Mouse (Mus musculus) olfactory bulb, adult 2 months (tissue): ENCODE data around the gene Actg2. TPM values are rescaled to one million over a fixed set of nuclear protein-coding genes. Genes with fewer than 3 reads are reported as not detected.
A peak's percentile ranks its signal among the peaks of the same experiment; 100 is the strongest.

ENCODE experiments used
- H3K27ac ChIP-seq: fragments of 200-500 bp; 2 replicates; pipeline ENCODE4 v1.5.1; 2012; ENCODE audit warnings: low read depth, low read length; ENCODE audit not compliant: insufficient read depth
- H3K4me1 ChIP-seq: fragments of 200-500 bp; 2 replicates; pipeline ENCODE4 v1.6.1; 2012; ENCODE audit warnings: low read length; ENCODE audit not compliant: control insufficient read depth, insufficient read depth
- H3K4me3 ChIP-seq: fragments of 200-500 bp; 2 replicates; pipeline ENCODE4 v1.5.1; 2012; ENCODE audit warnings: mild to moderate bottlenecking, low read depth, low read length, moderate library complexity; ENCODE audit not compliant: insufficient read depth
- CTCF ChIP-seq: fragments of 200-500 bp; IDR thresholded peaks from 2 replicates; pipeline ENCODE4 v1.5.1; 2012; ENCODE audit warnings: low read depth, mild to moderate bottlenecking, low read length, moderate library complexity; ENCODE audit not compliant: insufficient read depth
- POLR2A ChIP-seq: fragments of 200-500 bp; IDR thresholded peaks from 2 replicates; pipeline ENCODE4 v1.6.1; 2012; ENCODE audit warnings: mild to moderate bottlenecking, low read depth, low read length, moderate library complexity; ENCODE audit not compliant: insufficient read depth
- WGBS: fragments of 180-500 bp; shearing (Covaris S2); methylation state at CpG from one replicate; pipeline ENCODE4 v1.1.7; 2018; 5-methylcytosine and 5-hydroxymethylcytosine counted together
- polyA plus RNA-seq: library from polyadenylated mRNA; stranded (reverse); fragments of >200 nt; gene quantifications from 2 replicates; pipeline ENCODE4 v1.2.4, GENCODE M21; 2012; ENCODE audit warnings: low replicate concordance; ENCODE audit not compliant: missing spikeins, insufficient read depth, insufficient read length

Gene Actg2
- polyA plus RNA-seq, 1 experiment, result not detected

GRCm38 (mm10) chr6:83523194-83523593 lies 12.9 kb downstream of the Actg2 start:
- TF ChIP-seq POLR2A, result no peak
- TF ChIP-seq CTCF, result no peak
- WGBS, result 68% methylated on average over 6 of the region's 6 CpGs
- no peaks in the 10 kb centered on the region for H3K4me1 ChIP-seq
- no peak overlapping the region for H3K27ac ChIP-seq
- no peak overlapping the region for H3K4me3 ChIP-seq

GRCm38 (mm10) chr6:83521784-83522183 lies 14.3 kb downstream of the Actg2 start:
- 74% methylated on average over 6 of the region's 6 CpGs for WGBS
- TF ChIP-seq POLR2A (no peak), CTCF (no peak)

DNA sequence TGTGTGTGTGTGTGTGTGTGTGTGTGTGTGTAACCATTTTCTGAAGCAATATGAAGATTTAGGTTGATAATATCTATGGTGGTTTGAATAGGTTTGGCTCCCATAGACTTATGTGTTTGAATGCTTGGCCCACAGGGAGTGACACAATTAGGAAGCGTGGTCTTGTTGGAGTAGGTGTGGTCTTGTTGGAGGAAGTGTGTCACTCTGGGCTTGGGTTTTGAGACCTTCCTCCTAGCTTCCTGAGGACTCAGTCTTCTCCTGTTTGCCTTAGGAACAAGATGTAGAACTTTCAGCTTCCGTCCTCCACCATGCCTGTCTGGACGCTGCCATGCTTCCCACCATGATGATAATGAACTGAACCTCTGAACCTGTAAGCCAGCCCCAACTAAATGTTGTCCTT lies 17.4 kb downstream of the Actg2 start:
- Histone ChIP-seq H3K4me3 (no peak overlapping the region), H3K27ac (no peak overlapping the region), H3K4me1 (no peaks in the 10 kb centered on the region)
- 78% methylated on average over 3 of the region's 3 CpGs for WGBS
- no peak for TF ChIP-seq CTCF
- TF ChIP-seq POLR2A, result no peak

More at GRCm38 (mm10) chr6:83521784-83522183, 14.3 kb downstream of the Actg2 start:
- Histone ChIP-seq H3K27ac (no peak overlapping the region), H3K4me3 (no peak overlapping the region), H3K4me1 (no peaks in the 10 kb centered on the region)

DNA sequence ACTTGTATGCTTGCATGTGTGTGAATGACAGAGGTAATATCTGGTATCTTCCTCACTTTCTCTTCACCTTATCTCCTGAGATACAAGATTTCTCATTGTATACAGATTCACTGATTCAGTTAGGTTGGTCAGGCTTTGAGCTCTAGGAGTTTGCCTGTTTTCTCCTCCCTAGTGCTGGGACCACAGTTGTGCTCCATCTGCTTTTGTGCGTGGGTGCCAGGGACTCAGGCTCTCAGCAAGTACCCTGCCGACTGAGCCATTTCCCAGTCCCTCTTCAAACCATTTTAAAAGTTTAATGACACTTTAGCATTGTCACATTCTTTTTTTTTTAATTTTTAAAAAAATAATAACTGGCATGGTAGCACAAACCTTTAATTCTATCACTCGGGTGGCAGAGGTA lies 20.9 kb downstream of the Actg2 start:
- Histone ChIP-seq H3K4me3 (no peak overlapping the region), H3K4me1 (no peaks in the 10 kb centered on the region), H3K27ac (no peak overlapping the region)
- TF ChIP-seq POLR2A (no peak), CTCF (no peak)
- 62% methylated on average over 3 of the region's 3 CpGs for WGBS

- H3K4me3 ChIP-seq, result no peak overlapping the region
- no peak overlapping the region for H3K27ac ChIP-seq
- H3K4me1 ChIP-seq, result no peaks in the 10 kb centered on the region
- WGBS, result 9% methylated on average over 1 of the region's 1 CpGs
- TF ChIP-seq POLR2A, result no peak
- no peak for TF ChIP-seq CTCF
Measured at GRCm38 (mm10) chr6:83512495-83512894, 23.6 kb downstream of the Actg2 start.

DNA sequence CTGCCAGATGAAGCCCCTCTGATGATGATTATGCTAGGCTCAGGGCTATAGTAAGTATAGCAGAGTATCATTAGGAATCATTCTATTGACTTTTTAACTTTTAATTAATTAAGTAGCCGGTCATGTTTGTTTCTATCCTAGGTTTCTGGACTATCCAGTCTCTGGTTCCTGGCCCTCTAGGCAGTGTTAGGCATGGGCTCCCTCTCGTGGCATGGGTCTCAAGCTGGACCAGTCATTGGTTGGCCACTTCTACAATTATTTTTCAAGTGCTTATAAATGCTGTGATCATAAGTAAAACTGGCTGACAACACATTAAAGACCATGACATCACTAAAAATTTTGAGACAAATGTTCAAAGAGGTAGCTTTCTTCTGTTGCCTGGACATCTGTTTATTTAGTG lies 25.9 kb downstream of the Actg2 start:
- TF ChIP-seq POLR2A (no peak), CTCF (no peak)
- WGBS, result 49% methylated on average over 2 of the region's 2 CpGs
- Histone ChIP-seq H3K27ac (no peak overlapping the region), H3K4me3 (no peak overlapping the region), H3K4me1 (peaks cover under 1% of the 10 kb centered on the region; the same call in 1 of the 2 replicates)

DNA sequence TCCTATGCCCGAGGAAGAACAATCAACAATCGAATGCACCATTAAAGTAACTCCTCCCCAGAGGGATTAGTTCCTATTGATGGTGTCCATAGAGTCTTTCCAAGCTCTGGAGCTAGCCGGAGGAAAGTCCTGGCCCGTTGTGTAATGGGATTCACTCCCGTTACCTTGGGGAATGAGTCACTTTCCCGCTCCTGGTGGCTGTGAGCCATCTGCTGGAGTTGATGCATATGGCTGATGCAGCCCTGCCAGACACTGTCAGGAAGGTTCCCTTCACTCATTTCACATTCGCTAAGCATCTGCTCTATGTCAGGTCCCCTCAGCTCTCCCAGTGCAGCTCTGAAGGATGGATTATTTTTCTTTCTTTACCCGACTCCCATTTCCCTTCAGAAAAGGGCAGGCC lies 26.6 kb downstream of the Actg2 start:
- Histone ChIP-seq H3K27ac (no peak overlapping the region), H3K4me1 (peaks cover 2% of the 10 kb centered on the region; the same call in 1 of the 2 replicates), H3K4me3 (no peak overlapping the region)
- TF ChIP-seq POLR2A, result no peak
- WGBS, result 35% methylated on average over 8 of the region's 8 CpGs

- TF ChIP-seq CTCF (no peak), POLR2A (no peak)
- 22% methylated on average over 6 of the region's 6 CpGs for WGBS
- Histone ChIP-seq H3K4me3 (peak overlapping the region; percentile 67), H3K27ac (peak overlapping the region; percentile 19; the same call in 1 of the 2 replicates), H3K4me1 (peaks cover 5% of the 10 kb centered on the region)
Measured at GRCm38 (mm10) chr6:83507168-83507546, 28.9 kb downstream of the Actg2 start.

- under 1% methylated on average over 54 of the region's 54 CpGs for WGBS
- TF ChIP-seq POLR2A, result peak; percentile 77; the same call in 1 of the 2 replicates
- no peak for TF ChIP-seq CTCF
- H3K4me3 ChIP-seq, result peak within 1 kb of the TSS; percentile 67
- peaks cover 5% of the 10 kb centered on the region for H3K4me1 ChIP-seq
- H3K27ac ChIP-seq, result peak within 1 kb of the TSS; percentile 91
Measured at GRCm38 (mm10) chr6:83506258-83507167, 29.6 kb downstream of the Actg2 start, which contains the start of gene Dguok. Gene Dguok (minus strand): TSS chr6:83506969.

DNA sequence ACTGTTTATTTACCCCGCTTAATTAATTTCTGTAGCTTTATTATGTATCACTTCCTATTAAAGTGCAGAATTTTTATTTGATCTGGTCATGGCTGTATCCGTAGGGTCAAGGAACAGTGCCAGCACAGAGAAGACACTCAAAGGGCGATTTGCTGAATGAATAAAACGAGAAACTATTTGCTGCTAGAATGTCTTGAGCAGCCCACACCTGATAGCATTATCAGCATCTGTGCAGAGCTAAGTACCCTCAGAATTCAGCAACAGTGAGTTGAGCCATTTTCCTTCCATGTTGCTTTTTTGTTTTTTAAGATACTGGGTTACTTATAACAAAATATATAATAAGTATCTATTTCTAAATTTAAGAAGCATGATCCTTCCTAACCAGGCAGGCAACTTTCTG lies 30.5 kb downstream of the Actg2 start:
- TF ChIP-seq POLR2A, result no peak
- no peak for TF ChIP-seq CTCF
- Histone ChIP-seq H3K4me3 (no peak overlapping the region), H3K27ac (no peak overlapping the region), H3K4me1 (peaks cover 5% of the 10 kb centered on the region)
- 85% methylated on average over 4 of the region's 4 CpGs for WGBS
